Mouse (Mus musculus) small intestine, adult 2 months (tissue): Measurements from ENCODE around the gene Atxn1l. TPM values are rescaled to one million over a fixed set of nuclear protein-coding genes. Genes with fewer than 3 reads are reported as not detected.

Source experiments
- H3K27ac ChIP-seq: fragments of 200-500 bp; 2 replicates; pipeline ENCODE4 v1.5.1; 2012; ENCODE audit warnings: low read depth, low read length, control low read depth, inconsistent platforms; ENCODE audit not compliant: insufficient read depth
- H3K27me3 ChIP-seq: fragments of 200-500 bp; 2 replicates; pipeline ENCODE4 v1.6.1; 2012; ENCODE audit warnings: mild to moderate bottlenecking, moderate library complexity, low read length, inconsistent platforms; ENCODE audit not compliant: control insufficient read depth, insufficient read depth
- H3K36me3 ChIP-seq: fragments of 200-500 bp; 2 replicates; pipeline ENCODE4 v1.6.1; 2012; ENCODE audit warnings: mild to moderate bottlenecking, low read length, control low read depth, inconsistent platforms; ENCODE audit not compliant: control insufficient read depth, insufficient read depth
- H3K4me1 ChIP-seq: fragments of 200-500 bp; 2 replicates; pipeline ENCODE4 v1.6.1; 2012; ENCODE audit warnings: low read length, inconsistent platforms, mixed read lengths; ENCODE audit not compliant: control insufficient read depth, insufficient read depth, insufficient read length
- H3K4me3 ChIP-seq: fragments of 200-500 bp; 2 replicates; pipeline ENCODE4 v1.5.1; 2012; ENCODE audit warnings: low read depth, mild to moderate bottlenecking, control low read depth, inconsistent platforms, low read length, moderate library complexity
- CTCF ChIP-seq: fragments of 200-500 bp; IDR thresholded peaks from 2 replicates; pipeline ENCODE4 v1.5.1; 2012; ENCODE audit warnings: low read depth, mild to moderate bottlenecking, control low read depth, inconsistent platforms, low read length, moderate library complexity, mixed read lengths; ENCODE audit not compliant: insufficient replicate concordance, insufficient read length; ENCODE audit errors: extremely low read depth
- POLR2A ChIP-seq: fragments of 200-500 bp; IDR thresholded peaks from 2 replicates; pipeline ENCODE4 v1.6.1; 2012; ENCODE audit warnings: low read depth, mild to moderate bottlenecking, control low read depth, inconsistent platforms, low read length, moderate library complexity
- WGBS: fragments of 180-500 bp; shearing (Covaris S2); methylation state at CpG from one replicate; pipeline ENCODE4 v1.1.7; 2018; 5-methylcytosine and 5-hydroxymethylcytosine counted together
- polyA plus RNA-seq: library from polyadenylated mRNA; depleted of rRNA; stranded (reverse); fragments of >200 nt; gene quantifications from 2 replicates; pipeline ENCODE4 v1.2.3, GENCODE M21; 2012

The Atxn1l gene
- polyA plus RNA-seq, 1 experiment = 12.0 TPM

DNA sequence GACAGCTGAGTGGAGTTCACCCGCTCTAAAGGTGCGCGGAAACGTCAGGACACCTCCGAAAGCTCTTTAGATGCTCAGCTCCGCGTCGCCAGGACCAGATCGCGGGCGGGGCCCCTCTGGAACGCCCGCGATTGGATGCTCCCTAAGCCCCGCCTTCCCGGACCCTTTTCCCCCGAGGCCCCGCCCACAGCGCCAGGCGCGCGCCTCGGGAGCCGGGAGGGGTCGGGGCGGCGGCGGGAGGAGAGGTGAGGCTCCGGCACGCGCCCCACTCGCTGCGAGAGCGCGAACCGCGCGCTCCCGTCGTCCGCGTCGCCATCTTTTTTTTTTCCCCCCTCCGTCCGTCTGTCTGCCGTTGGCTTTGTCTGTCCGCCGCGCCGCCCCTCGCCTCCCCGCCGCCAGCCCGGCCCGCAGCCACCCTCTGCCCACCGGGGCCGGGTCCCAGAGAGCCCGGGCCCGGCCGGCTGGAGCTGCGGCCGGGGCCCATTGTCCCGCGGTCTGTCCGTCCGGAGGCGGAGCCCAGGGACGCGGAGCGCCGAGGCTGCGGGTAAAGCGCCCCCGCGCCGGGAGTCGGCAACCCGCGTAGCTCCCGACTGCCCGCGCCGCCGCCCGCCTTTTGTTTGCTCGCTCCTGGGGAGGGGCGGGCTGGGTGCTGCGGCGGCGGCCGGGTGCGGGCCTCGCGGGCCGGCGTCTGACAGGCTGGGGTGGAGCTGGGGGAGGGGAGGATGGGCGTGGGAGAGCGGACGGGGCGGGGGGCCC lies 32.0 kb downstream of the Atxn1l start, which contains the start of gene Zfp821:
TSS of gene Zfp821 (plus strand) at position 227 of the 756 bp plus-strand sequence.
- Histone ChIP-seq H3K4me3 (peak within 1 kb of the TSS; percentile 97), H3K27me3 (0 out of 2 replicates have a peak, but pooled peaks cover 4% of the 10 kb centered on the region), H3K36me3 (peaks cover 11% of the 10 kb centered on the region), H3K27ac (0 out of 2 replicates have a peak within 1 kb of the TSS, but pooled peaks have one; percentile 22), H3K4me1 (peaks cover 3% of the 10 kb centered on the region)
- TF ChIP-seq CTCF (no peak), POLR2A (0 out of 2 replicates have a peak, but pooled peaks have one; percentile 55)
- WGBS = under 1% methylated on average over 89 of the region's 100 CpGs

DNA sequence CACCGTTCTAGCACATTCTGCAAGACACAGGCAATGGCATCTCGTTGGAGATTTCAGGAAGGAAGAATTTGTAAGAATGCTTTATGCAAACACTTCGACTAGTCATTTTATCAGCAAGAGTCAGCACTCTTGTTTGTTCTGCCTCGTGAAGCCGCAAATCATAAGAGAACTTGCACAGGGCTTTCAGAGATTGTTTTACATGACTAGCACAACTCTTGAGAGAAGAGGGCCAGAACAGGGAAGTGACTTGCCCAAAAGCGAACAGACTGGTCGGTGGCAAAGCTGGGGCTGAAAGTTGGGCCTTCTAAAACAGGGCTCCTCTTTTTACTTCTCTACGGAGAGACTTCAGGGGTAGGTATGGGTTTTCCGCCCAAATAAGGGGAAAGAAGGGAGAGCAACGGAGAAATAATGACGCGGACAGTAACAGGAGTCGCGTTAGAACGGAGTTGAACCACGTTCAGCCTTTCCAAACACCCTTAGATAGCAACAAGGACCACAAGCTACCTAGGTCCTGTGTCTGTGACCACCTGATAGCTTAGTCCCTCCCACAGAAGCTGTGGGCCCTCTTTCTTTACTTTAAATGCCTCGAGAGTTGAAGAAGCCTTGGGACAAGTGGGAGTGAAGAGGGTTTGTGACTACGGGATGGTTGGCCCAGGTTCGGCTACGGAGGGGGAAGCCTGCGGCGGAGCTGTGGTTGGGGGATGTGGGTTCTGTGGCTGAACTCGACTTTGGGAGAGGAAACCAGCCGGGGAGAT lies 32.8 kb downstream of the Atxn1l start:
- TF ChIP-seq CTCF = no peak
- 4% methylated on average over 24 of the region's 24 CpGs for WGBS
- Histone ChIP-seq H3K4me1 (peaks cover 3% of the 10 kb centered on the region), H3K27ac (0 out of 2 replicates have a peak overlapping the region, but pooled peaks have one; percentile 22), H3K27me3 (0 out of 2 replicates have a peak, but pooled peaks cover 4% of the 10 kb centered on the region), H3K36me3 (peaks cover 6% of the 10 kb centered on the region; the same call in 1 of the 2 replicates), H3K4me3 (peak overlapping the region; percentile 97)

DNA sequence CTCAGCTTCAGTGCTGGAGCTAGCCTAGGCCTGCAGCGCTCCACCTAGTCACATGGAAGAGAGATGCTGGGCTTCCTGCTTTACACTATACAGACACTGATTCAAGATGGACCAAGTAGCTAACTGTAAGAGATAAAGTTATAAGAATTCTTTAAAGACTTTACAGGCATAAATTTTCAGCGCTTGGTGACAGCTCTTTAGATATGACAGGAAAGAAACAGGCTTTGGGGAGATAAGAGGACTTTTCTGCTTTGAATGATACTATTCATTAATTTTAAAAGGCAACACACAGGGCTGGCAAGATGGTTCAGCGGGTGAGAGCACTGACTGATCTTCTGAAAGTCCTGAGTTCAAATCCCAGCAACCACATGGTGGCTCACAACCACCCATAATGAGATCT lies 39.1 kb downstream of the Atxn1l start:
- 81% methylated on average over 3 of the region's 3 CpGs for WGBS
- H3K4me1 ChIP-seq = peaks cover 3% of the 10 kb centered on the region; the same call in 1 of the 2 replicates
- TF ChIP-seq POLR2A (no peak), CTCF (no peak)
- no peaks in the 10 kb centered on the region for H3K36me3 ChIP-seq
- 0 out of 2 replicates have a peak, but pooled peaks cover 4% of the 10 kb centered on the region for H3K27me3 ChIP-seq
- no peak overlapping the region for H3K4me3 ChIP-seq
- H3K27ac ChIP-seq = no peak overlapping the region

DNA sequence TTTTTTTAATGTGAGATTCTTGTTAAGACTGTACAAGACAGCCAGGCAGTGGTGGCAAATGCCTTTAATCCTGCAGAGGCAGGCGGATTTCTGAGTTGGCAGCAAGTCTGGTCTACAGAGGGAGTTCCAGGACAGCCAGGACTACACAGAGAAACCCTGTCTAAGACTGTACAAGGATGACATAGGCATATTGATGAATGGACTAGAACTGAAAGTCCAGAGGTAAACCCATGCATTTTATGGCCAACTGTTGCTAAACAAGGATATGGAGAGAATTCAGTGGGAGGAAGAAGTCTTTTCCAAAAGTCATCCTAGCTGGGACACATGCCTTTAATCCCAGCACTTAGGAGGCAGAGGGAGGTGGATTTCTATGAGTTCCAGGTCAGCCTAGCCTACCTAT lies 39.8 kb downstream of the Atxn1l start:
- Histone ChIP-seq H3K4me1 (peaks cover 3% of the 10 kb centered on the region; the same call in 1 of the 2 replicates), H3K36me3 (no peaks in the 10 kb centered on the region), H3K27me3 (0 out of 2 replicates have a peak, but pooled peaks cover 2% of the 10 kb centered on the region), H3K4me3 (no peak overlapping the region), H3K27ac (no peak overlapping the region)
- TF ChIP-seq POLR2A (no peak), CTCF (no peak)
- 77% methylated on average over 1 of the region's 1 CpGs for WGBS

DNA sequence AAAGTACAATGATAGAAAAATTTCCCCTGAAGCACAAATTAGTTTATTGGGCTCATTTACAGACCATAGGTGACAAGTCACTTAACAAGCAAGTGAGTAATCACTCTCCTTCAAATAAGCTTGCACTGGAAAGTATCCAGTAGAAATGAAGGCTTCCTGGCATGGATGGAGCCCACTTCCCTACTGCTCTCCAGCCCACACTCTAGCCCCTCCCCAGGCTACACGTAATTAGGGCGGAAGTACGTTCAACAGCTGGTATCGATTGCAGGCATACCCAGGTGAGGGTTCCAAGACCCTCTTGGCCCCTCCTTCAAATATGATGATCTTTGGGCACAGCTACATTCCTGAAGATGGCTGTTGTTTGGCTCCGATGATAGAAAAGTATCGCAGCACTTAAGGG lies 43.4 kb downstream of the Atxn1l start:
- no peak for TF ChIP-seq CTCF
- TF ChIP-seq POLR2A = no peak
- WGBS = 72% methylated on average over 6 of the region's 6 CpGs
- no peak overlapping the region for H3K4me3 ChIP-seq

DNA sequence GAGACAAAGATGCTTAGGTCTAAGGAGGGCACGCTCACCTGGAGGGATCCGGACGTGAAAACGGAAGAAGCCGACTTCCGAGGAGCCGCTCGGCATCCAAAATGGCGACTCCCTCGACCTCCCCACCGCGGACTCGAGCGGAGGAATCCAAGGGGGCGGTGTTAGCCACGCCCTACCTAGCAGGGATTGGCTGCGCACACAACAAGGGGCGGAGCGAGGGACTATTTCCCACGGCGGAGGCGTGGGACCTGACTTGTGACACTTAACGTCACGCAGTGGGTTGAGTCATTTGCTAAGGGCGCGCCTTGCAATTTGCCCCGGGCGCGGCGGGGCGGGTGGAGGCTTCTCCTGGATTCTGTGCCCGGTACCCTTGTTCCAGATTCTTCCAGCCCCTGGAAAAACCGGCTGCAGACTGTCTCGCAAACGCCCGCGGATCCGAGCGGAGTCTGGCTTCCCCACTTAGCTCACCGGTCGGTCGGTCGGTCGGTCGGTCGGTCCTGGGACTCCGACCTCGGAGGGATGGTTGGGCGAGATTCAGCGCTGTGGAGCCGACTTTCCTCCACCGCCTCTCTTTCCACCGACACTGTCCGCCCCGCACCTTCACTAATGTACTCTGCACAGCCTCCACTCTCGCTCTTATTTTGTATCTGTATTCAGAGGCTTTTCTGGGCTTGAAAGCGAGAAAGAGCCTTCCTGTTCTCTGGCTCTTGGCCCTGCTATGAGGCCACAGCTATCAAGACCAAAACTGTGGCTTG lies 44.2 kb downstream of the Atxn1l start, which contains the start of gene Ist1:
TSS of gene Ist1 (minus strand) at position 115 of the 755 bp plus-strand sequence.
- WGBS = under 1% methylated on average over 57 of the region's 57 CpGs
- Histone ChIP-seq H3K36me3 (no peaks in the 10 kb centered on the region), H3K27ac (peak within 1 kb of the TSS; percentile 82), H3K4me3 (peak within 1 kb of the TSS; percentile 75), H3K4me1 (peaks cover 12% of the 10 kb centered on the region; the same call in 1 of the 2 replicates), H3K27me3 (no peaks in the 10 kb centered on the region)
- peak; percentile 85 for TF ChIP-seq POLR2A
- no peak for TF ChIP-seq CTCF

More for the DNA sequence above, 43.4 kb downstream of the Atxn1l start:
- H3K27ac ChIP-seq = no peak overlapping the region
- no peaks in the 10 kb centered on the region for H3K27me3 ChIP-seq
- H3K4me1 ChIP-seq = peaks cover 12% of the 10 kb centered on the region; the same call in 1 of the 2 replicates
- H3K36me3 ChIP-seq = no peaks in the 10 kb centered on the region
